Mouse (Mus musculus) lung, embryonic 15.5 days (tissue): Measurements from ENCODE around the gene Vstm4. TPM values are rescaled to one million over a fixed set of nuclear protein-coding genes. Genes with fewer than 3 reads are reported as not detected.

Experiments
- ATAC-seq: fragments of 200-750 bp; cut with Nextera tagmentation; 2 replicates; pipeline ENCODE4 v1.8.0; 2017; ENCODE audit warnings: moderate number of reproducible peaks, borderline replicate concordance; ENCODE audit not compliant: low FRiP score, low TSS enrichment; ENCODE audit errors: extremely low read depth
- H3K27ac ChIP-seq: fragments of 300-500 bp; sonication (generic); 2 replicates; pipeline ENCODE4 v1.5.1; 2015; ENCODE audit warnings: moderate library complexity, mild to moderate bottlenecking, inconsistent platforms
- H3K27me3 ChIP-seq: fragments of 300-500 bp; sonication (generic); 2 replicates; pipeline ENCODE4 v1.6.1; 2015; ENCODE audit warnings: inconsistent platforms
- H3K36me3 ChIP-seq: fragments of 300-500 bp; sonication (generic); 2 replicates; pipeline ENCODE4 v1.6.1; 2015; ENCODE audit warnings: inconsistent platforms
- H3K4me1 ChIP-seq: fragments of 300-500 bp; sonication (generic); 2 replicates; pipeline ENCODE4 v1.6.1; 2015; ENCODE audit warnings: inconsistent platforms
- H3K4me2 ChIP-seq: fragments of 300-500 bp; sonication (generic); 2 replicates; pipeline ENCODE4 v1.6.1; 2015; ENCODE audit warnings: inconsistent platforms, mild to moderate bottlenecking, moderate library complexity
- H3K4me3 ChIP-seq: fragments of 300-500 bp; sonication (generic); 2 replicates; pipeline ENCODE4 v1.5.1; 2015; ENCODE audit warnings: mild to moderate bottlenecking, inconsistent platforms
- H3K9ac ChIP-seq: fragments of 300-500 bp; sonication (generic); 2 replicates; pipeline ENCODE4 v1.6.1; 2015; ENCODE audit warnings: inconsistent platforms
- H3K9me3 ChIP-seq: fragments of 300-500 bp; sonication (generic); 2 replicates; pipeline ENCODE4 v1.6.1; 2016; ENCODE audit warnings: inconsistent platforms
- WGBS: fragments of 180-500 bp; shearing (Covaris S2); methylation state at CpG from one replicate; pipeline ENCODE4 v1.1.7; 2015; 5-methylcytosine and 5-hydroxymethylcytosine counted together
- polyA plus RNA-seq: library from polyadenylated mRNA; unstranded; fragments of >200 nt; fragmentation: Nextera tagmentation; extraction: Ambion mirVana; gene quantifications from 2 replicates; pipeline ENCODE4 v1.2.1, GENCODE M21; 2015

Vstm4 gene
- polyA plus RNA-seq, 1 experiment from 2014 or later, result 62.8 TPM

DNA sequence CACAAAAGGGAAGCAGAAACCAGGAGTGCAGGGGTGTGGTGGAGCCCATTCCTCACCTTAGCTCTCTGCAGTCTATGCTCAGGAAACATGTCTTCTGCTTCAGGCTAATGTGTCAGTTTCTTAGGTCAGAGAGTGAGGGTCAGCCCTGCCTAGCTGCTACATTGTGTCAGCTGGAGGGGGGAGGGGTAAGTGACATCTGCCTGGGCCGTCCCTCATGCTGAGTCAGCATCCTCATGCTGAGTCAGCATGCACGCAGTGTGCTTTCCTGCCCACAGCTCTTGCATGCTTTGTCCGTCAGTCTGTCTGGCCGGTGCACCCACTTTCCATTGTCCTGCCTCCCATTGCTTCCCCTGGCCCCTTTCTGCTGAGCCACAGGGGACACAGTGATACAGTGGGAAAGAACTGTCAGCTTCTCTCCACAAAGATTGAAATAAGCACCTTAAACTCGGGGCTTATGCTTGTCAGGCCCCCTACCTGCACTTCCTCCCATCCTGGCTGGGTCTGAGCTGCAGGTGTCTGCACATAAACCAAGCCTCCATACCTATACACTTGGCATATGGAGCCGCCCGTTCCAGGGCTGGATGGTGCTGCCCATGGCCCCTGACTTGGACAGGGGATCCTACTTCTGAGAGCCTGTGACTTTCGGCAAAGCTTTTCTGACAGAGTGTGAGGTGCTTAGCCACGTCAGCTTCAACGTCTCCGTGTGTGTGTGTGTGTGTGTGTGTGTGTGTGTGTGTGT lies 3.4 kb downstream of the Vstm4 start:
- ATAC-seq, result no peak
- 42% methylated on average over 11 of the region's 11 CpGs for WGBS
- Histone ChIP-seq H3K36me3 (no peaks in the 10 kb centered on the region), H3K4me3 (no peak overlapping the region), H3K9ac (no peak overlapping the region), H3K4me2 (0 out of 2 replicates have a peak overlapping the region, but pooled peaks have one; percentile 5), H3K27ac (peak overlapping the region; percentile 73), H3K4me1 (peaks cover 57% of the 10 kb centered on the region), H3K27me3 (peaks cover 3% of the 10 kb centered on the region; the same call in 1 of the 2 replicates), H3K9me3 (no peaks in the 10 kb centered on the region)

DNA sequence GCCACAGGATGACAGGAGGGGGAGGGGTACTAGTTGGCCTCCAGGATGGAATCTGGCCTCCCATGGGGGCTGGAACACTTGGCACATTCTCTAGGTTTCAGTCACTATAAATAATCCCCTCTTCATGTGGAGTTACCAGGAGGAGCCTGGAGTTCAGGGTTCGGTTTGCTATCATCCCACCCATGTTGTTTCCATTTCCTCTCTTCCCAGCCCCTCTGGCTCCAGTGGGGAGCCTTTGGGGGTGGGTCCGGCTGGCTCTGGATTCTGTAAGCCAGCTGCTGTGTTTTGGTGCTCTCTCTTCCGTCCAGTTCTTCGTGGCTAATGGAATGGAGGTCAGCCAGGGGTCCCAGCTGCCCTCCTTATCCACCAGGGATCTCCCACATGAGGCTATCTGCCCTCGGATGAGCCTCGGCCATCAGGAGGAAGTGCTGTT lies 4.6 kb downstream of the Vstm4 start:
- Histone ChIP-seq H3K9ac (no peak overlapping the region), H3K4me3 (no peak overlapping the region), H3K9me3 (no peaks in the 10 kb centered on the region), H3K4me2 (peak overlapping the region; percentile 27), H3K27ac (peak overlapping the region; percentile 80), H3K36me3 (no peaks in the 10 kb centered on the region), H3K4me1 (peaks cover 56% of the 10 kb centered on the region), H3K27me3 (no peaks in the 10 kb centered on the region; the same call in 1 of the 2 replicates)
- ATAC-seq, result peak; percentile 85
- WGBS, result 22% methylated on average over 6 of the region's 6 CpGs

DNA sequence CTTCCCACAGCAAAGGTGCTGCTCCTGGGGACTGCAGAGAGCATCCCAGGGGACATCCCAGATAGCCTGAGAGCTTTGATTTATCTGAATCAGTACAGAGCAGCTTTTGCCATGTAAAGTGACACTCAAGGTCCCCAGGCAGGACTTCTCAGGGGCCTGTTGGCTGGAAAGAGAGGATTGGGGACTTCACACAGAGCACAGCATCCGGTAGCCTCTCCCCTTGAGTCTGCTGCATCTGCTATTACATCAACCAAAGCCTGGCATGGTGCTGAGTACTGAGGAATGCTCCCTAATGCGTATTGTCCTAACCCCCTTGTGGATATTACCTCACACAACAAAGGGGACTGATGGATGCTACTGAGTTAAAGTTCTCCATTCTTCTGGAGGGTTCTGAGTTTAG lies 5.1 kb downstream of the Vstm4 start:
- peak; percentile 10; the same call in 1 of the 2 replicates for ATAC-seq
- Histone ChIP-seq H3K27me3 (no peaks in the 10 kb centered on the region), H3K9me3 (no peaks in the 10 kb centered on the region), H3K9ac (no peak overlapping the region), H3K4me1 (peaks cover 52% of the 10 kb centered on the region), H3K27ac (peak overlapping the region; percentile 80), H3K36me3 (no peaks in the 10 kb centered on the region), H3K4me2 (peak overlapping the region; percentile 27), H3K4me3 (no peak overlapping the region)
- 34% methylated on average over 2 of the region's 2 CpGs for WGBS

DNA sequence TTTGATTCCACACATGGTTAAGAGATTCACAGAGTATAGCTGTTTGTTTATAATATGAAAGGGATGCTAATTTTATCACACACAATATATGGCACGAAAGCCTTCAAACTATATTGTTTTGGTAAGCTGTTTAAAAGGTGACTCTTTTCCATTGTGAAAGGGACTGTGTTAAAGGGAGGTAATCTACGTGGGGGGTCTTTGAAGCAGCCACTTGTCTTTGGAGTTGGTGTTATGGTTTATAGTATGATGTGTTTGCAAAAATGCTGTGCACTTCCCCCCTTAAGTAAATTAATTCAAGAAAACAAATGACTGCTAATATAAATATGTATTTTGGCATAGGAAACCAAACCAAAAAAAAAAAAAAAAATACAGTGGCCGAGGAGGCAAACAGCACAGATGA lies 8.8 kb downstream of the Vstm4 start:
- no peak overlapping the region for H3K9ac ChIP-seq
- ATAC-seq, result no peak
- H3K27me3 ChIP-seq, result no peaks in the 10 kb centered on the region
- H3K36me3 ChIP-seq, result no peaks in the 10 kb centered on the region
- H3K4me3 ChIP-seq, result no peak overlapping the region
- H3K4me2 ChIP-seq, result no peak overlapping the region
- H3K27ac ChIP-seq, result no peak overlapping the region
- WGBS, result 48% methylated on average over 3 of the region's 3 CpGs
- H3K9me3 ChIP-seq, result no peaks in the 10 kb centered on the region
- peaks cover 29% of the 10 kb centered on the region for H3K4me1 ChIP-seq

DNA sequence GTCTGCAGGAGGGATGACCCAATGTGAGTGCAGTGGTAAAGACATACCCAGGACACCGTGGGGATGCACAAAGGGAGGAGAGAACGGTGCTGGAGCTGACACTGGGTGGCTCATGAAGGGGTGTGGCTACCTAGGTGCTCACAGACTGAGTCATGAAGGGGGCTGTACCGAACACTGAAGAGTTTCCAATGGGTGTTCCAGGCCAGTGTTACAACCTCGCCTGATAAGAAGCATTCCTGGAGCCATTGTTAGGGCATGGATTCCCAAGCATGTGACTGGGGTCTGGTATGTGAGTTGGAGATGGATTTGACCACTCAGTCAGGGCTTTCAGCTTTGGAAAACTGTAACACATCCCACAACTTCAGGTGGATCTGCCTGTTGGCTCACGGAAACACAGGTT lies 15.4 kb downstream of the Vstm4 start:
- Histone ChIP-seq H3K27ac (no peak overlapping the region), H3K4me1 (peaks cover 4% of the 10 kb centered on the region; the same call in 1 of the 2 replicates), H3K36me3 (no peaks in the 10 kb centered on the region), H3K9me3 (no peaks in the 10 kb centered on the region), H3K4me2 (no peak overlapping the region), H3K27me3 (no peaks in the 10 kb centered on the region), H3K4me3 (no peak overlapping the region), H3K9ac (no peak overlapping the region)
- ATAC-seq, result no peak
- WGBS, result 75% methylated on average over 5 of the region's 5 CpGs

DNA sequence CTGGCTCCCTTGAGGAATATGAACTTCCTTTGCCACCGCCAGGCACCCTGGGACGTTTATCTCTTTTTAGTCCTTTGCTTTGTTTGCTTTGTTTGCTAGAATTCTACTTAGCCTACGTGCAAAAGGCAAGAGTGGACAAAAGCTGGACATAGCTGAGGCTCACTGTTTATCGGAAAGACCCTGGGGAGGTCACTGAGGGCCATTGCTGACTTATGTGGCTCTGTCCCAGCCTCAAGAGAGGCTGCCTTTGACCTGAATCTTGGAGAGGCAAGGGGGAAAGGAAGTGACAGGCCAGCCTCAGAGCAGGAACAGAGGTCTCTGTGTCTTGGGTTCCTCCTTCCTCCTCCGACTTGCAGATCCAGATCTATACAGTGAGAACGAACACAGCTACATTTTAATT lies 21.0 kb downstream of the Vstm4 start:
- no peaks in the 10 kb centered on the region for H3K9me3 ChIP-seq
- ATAC-seq, result no peak
- 0 out of 2 replicates have a peak overlapping the region, but pooled peaks have one; percentile 31 for H3K27ac ChIP-seq
- no peaks in the 10 kb centered on the region for H3K27me3 ChIP-seq
- H3K9ac ChIP-seq, result no peak overlapping the region
- no peak overlapping the region for H3K4me2 ChIP-seq
- no peak overlapping the region for H3K4me3 ChIP-seq
- H3K4me1 ChIP-seq, result peaks cover 32% of the 10 kb centered on the region
- WGBS, result 46% methylated on average over 6 of the region's 6 CpGs
- no peaks in the 10 kb centered on the region for H3K36me3 ChIP-seq

DNA sequence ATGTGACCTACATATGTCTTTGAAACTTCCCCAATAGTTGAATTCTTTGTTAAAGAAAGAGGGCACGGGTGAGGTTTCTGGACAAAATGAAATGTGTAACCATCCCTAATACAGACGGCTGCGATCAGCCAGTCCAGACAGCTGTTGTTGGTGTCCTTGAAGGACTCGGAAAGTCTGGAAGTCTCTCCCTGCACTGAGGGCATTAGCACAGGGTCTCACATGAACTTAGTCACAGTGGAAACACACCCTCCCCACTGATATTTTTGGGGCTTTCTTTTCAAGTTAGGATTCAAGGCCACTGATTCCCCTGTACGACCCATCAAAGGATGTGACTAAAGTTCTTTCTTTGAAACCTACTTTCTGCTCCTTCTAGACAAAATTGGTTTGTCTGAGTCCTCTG lies 23.8 kb downstream of the Vstm4 start:
- Histone ChIP-seq H3K27ac (no peak overlapping the region), H3K27me3 (no peaks in the 10 kb centered on the region), H3K36me3 (no peaks in the 10 kb centered on the region), H3K4me2 (no peak overlapping the region), H3K4me3 (no peak overlapping the region), H3K9me3 (no peaks in the 10 kb centered on the region), H3K9ac (no peak overlapping the region), H3K4me1 (peaks cover 33% of the 10 kb centered on the region)
- no peak for ATAC-seq
- 74% methylated on average over 5 of the region's 5 CpGs for WGBS

DNA sequence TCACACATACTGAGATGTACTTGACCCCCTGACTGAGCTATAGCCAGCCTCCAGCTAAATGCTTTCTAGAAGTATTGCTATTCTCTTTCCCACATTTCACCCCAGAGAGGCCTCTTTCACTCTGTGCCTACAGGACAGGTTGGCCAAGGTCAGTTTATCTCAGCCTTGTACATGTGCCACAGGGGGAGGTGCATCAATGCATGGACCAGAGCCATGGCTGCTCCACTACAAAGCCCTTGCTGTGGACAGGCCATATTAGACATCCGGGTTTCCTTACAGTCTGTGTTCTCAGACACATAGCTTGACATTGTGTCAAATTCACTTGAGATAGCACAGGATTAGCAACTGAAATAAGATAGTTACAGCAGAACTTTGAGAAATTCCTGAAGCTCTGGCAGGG lies 25.1 kb downstream of the Vstm4 start:
- Histone ChIP-seq H3K36me3 (no peaks in the 10 kb centered on the region), H3K9me3 (no peaks in the 10 kb centered on the region), H3K27me3 (no peaks in the 10 kb centered on the region), H3K9ac (no peak overlapping the region), H3K4me3 (no peak overlapping the region), H3K4me1 (peaks cover 30% of the 10 kb centered on the region), H3K4me2 (no peak overlapping the region), H3K27ac (0 out of 2 replicates have a peak overlapping the region, but pooled peaks have one; percentile 33)
- ATAC-seq, result peak; percentile 56; the same call in 1 of the 2 replicates
- 38% methylated on average over 1 of the region's 1 CpGs for WGBS

DNA sequence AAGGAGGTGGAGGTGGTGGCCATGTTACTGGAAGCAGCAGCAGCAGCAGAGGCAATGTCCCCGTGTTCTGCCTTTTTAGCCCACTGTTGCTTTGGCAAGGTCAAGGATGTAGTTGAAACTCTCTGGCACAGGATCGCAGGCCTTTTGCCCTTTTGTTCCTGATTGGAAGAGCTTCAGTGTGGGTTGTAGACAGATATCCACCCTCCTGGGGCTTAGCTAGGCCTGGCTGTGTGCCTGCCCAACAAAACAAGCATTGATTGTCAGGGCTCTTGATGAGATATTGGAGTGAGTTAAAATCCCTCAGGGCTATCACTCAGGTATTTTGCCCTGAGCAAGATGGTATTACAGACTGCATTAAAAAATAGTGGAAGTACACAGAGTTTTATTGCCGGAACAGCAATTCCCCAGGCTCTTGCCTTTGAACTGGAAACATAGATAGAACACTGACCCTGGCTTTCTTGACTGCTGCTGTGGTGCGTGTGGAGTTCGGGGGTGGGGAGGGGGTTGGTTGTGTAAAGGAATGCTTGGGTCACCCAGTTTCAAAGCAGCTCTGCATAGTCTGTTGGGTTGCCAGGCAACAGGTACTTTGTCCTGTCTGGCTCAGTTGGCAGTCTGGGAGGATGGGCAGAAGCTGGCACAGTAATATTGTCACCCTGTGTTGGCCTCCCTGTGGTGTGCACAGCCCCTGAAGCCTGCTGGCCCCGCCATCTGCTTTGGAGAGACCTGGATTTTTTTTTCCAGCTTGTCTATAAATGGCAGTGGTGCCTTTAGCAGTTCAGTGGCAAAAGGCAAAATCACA lies 32.5 kb downstream of the Vstm4 start:
- Histone ChIP-seq H3K36me3 (no peaks in the 10 kb centered on the region), H3K9ac (no peak overlapping the region), H3K4me1 (peaks cover 24% of the 10 kb centered on the region), H3K4me3 (no peak overlapping the region), H3K9me3 (no peaks in the 10 kb centered on the region), H3K4me2 (no peak overlapping the region), H3K27ac (no peak overlapping the region; the same call in 1 of the 2 replicates), H3K27me3 (no peaks in the 10 kb centered on the region)
- WGBS, result 40% methylated on average over 6 of the region's 6 CpGs
- ATAC-seq, result 0 out of 2 replicates have a peak, but pooled peaks have one; percentile 31

DNA sequence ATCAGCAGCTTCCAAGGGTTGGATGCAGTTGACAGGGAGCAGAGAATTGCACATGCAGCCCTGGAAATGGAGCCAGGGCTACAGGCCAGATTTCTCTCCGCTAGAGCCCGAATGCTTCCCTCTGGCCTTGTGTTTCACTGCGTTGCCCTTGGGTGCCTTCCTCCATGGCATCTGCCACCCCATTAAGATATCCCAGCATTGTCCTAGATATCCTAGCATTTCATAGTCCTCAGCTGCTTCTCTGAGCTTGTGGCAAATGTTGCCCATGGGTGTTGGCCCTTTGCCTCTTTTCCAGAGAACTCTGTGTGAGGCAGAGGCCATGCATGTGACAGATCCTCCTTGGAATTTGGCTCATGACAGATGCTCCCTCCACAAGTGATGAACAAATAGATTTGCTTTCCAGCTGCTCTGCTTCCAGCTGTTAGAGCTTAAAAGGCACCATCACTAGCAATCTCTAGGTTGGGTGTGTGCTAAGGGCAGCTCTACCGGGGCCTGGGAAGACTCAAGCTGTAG lies 37.8 kb downstream of the Vstm4 start:
- Histone ChIP-seq H3K4me3 (no peak overlapping the region), H3K9ac (no peak overlapping the region), H3K9me3 (no peaks in the 10 kb centered on the region), H3K36me3 (peaks cover 4% of the 10 kb centered on the region; the same call in 1 of the 2 replicates), H3K27ac (peak overlapping the region; percentile 75), H3K27me3 (no peaks in the 10 kb centered on the region), H3K4me1 (peaks cover 28% of the 10 kb centered on the region), H3K4me2 (no peak overlapping the region)
- peak; percentile 81; the same call in 1 of the 2 replicates for ATAC-seq
- 39% methylated on average over 4 of the region's 4 CpGs for whole genome bisulfite sequencing

DNA sequence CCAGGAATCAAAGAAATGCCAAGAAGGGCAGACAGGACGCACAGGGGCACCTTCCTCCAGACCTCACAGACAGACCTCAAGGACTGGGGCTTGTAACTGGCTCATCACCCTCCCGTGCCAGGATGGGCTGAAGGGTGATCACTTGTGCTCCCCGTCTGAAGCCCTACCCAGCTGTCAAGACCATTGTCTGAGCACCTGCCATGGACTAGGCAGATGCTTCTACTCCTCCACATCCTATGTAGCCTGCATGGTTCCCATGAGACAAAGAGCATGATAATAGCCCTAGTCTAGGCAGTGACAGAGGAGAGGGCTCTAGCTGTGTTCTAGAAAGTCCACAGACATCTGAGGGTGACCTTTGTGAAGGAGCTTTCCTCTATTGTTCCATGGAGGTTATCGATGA lies 38.3 kb downstream of the Vstm4 start:
- 73% methylated on average over 4 of the region's 4 CpGs for WGBS
- peaks cover 27% of the 10 kb centered on the region for H3K4me1 ChIP-seq
- H3K9me3 ChIP-seq, result no peaks in the 10 kb centered on the region
- no peak overlapping the region for H3K4me3 ChIP-seq
- H3K36me3 ChIP-seq, result peaks cover 4% of the 10 kb centered on the region; the same call in 1 of the 2 replicates
- peak overlapping the region; percentile 75 for H3K27ac ChIP-seq
- H3K27me3 ChIP-seq, result no peaks in the 10 kb centered on the region
- 0 out of 2 replicates have a peak, but pooled peaks have one; percentile 20 for ATAC-seq
- no peak overlapping the region for H3K4me2 ChIP-seq
- H3K9ac ChIP-seq, result no peak overlapping the region
